Mouse (Mus musculus) adipocyte (in vitro differentiated cells): ENCODE data around the gene Mmp8.

ENCODE experiments used
- DNase-seq: peaks from one replicate; pipeline ENCODE4 v3.0.0-alpha.2; 2016; ENCODE audit warnings: low spot score

Gene Mmp8

DNA sequence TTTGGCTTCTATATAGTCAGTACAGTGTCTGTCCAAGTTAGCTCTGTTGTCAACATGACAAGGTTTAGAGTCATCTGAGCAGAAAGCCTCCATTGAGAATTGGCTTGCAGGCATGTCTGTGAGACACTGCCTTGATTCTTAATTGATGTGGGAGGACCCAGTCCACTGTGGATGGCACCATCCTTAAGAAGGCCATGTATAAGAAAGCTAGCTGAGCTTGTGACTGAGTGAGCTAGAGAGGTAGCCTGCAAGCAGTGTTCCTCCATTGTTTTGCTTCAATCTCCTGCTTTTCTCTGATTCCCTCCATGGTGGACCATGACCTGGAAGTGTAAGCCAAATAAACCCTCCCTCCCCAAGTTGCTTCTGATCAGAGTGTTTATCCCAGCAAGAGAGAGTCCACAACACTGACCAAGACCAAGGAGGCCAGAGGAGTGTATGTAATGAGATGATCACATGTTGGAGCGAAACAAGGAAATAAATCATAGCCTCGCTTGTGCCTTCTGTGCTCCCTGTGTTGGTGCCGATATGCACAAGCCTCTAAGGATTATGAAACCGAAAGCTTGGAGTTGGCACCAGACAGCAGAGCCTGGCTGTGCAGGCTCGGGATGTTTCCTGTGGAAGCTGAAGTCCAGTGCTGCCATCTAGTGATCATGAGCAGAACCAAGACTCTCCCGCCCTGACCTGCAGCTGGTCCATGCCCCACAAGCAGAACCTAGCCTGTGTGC, 36.7 kb downstream of the Mmp8 start:
- peak; percentile 95 for DNase-seq

DNA sequence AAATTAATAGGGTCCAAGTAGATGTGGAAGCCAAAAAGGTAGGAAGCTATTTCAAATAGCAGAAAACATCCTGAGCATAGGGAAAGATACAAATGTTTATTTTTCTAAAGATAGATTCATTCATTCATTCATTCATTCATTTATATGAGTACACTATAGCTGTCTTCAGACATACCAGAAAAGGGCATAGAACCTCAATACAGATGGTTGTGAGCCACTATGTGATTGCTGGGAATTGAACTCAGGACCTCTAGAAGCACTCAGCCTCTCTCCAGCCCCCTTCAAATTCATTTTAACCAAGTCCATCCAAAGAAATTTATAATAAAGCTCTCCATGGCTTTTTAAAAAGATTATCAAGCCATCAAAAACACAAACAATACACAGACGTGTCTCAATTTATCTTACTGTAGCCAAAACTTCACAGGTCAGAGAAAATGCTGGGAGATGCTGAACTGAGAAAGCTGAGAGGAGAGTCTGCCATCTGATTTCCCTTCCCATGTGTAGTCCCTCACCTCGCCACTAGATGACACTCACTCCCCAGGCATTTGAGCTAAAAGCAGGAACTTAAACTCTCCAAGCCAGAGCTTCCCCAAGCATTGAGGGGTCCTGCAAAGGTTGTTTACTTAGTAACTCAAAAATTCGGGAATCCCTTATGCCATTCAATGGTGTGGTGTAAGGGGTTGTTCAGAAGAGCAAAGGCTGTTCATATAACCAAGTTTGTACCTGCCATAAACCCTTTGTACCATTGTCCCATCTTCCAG, 44.9 kb downstream of the Mmp8 start:
- DNase-seq: peak; percentile 75

GRCm38 (mm10) chr9:7604005-7604404, 45.7 kb downstream of the Mmp8 start:
- DNase-seq: no peak

- DNase-seq: no peak
Measured at GRCm38 (mm10) chr9:7605638-7606037, 47.4 kb downstream of the Mmp8 start.
